Mouse (Mus musculus) brain, embryonic 14.5 days (tissue): ENCODE results near the gene Erbb2.

Source experiments
- CTCF ChIP-seq: fragments of 200-500 bp; IDR thresholded peaks from 2 replicates; pipeline ENCODE4 v1.5.1; 2012; ENCODE audit warnings: inconsistent platforms, mild to moderate bottlenecking, moderate library complexity, borderline replicate concordance; ENCODE audit not compliant: insufficient read depth, insufficient read length; ENCODE audit errors: extremely low read depth
- POLR2A ChIP-seq: fragments of 200-500 bp; IDR thresholded peaks from 2 replicates; pipeline ENCODE4 v1.6.1; 2012; ENCODE audit warnings: mild to moderate bottlenecking, inconsistent platforms, borderline replicate concordance; ENCODE audit not compliant: poor library complexity, insufficient read depth, insufficient read length, severe bottlenecking; ENCODE audit errors: extremely low read depth

DNA sequence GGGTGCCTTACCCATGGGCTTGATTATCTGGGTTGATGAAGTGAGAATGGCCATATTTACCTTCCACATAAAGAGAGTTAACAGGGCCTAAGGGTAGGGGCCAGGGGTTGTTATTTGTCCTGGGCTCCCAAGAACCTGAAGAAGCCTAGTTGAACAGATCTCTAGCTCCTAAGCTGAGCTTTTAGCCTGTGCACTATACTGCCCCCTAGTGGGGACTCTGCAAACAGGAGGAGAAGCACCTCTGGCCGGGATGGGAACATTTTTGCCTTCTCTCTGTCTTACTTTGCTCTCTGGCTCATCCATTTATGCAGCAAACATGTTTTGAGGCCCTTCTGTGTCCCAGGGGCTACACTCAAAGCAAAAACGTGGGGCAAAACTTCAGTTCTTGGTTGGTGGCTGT is 39.9 kb upstream of the Erbb2 start:
- TF ChIP-seq POLR2A = no peak
- peak; percentile 90 for TF ChIP-seq CTCF
